Mouse (Mus musculus) intestine, embryonic 16.5 days (tissue): ENCODE measurements around the gene Cfap54. TPM values are rescaled to one million over a fixed set of nuclear protein-coding genes. Genes with fewer than 3 reads are reported as not detected.

Experiments
- ATAC-seq: fragments of 200-750 bp; cut with Nextera tagmentation; 2 replicates; pipeline ENCODE4 v1.8.0; 2017; ENCODE audit warnings: moderate TSS enrichment, moderate library complexity
- H3K27ac ChIP-seq: fragments of 300-500 bp; sonication (generic); 2 replicates; pipeline ENCODE4 v1.5.1; 2014; ENCODE audit warnings: mild to moderate bottlenecking, low read length
- H3K27me3 ChIP-seq: fragments of 300-500 bp; sonication (generic); replicated peaks from 2 replicates; pipeline ENCODE4 v1.6.1; 2014; ENCODE audit warnings: low read length, control low read depth, mixed read lengths; ENCODE audit not compliant: control insufficient read depth, insufficient read depth
- H3K36me3 ChIP-seq: fragments of 300-500 bp; sonication (generic); 2 replicates; pipeline ENCODE4 v1.6.1; 2014; ENCODE audit warnings: low read length, control low read depth; ENCODE audit not compliant: control insufficient read depth, insufficient read depth
- H3K4me1 ChIP-seq: fragments of 300-500 bp; sonication (generic); 2 replicates; pipeline ENCODE4 v1.6.1; 2014; ENCODE audit warnings: low read length, control low read depth, mixed read lengths; ENCODE audit not compliant: control insufficient read depth, insufficient read depth
- H3K4me2 ChIP-seq: fragments of 300-500 bp; sonication (generic); 2 replicates; pipeline ENCODE4 v1.6.1; 2014; ENCODE audit warnings: low read depth, low read length, control low read depth
- H3K4me3 ChIP-seq: fragments of 300-500 bp; sonication (generic); 2 replicates; pipeline ENCODE4 v1.5.1; 2014; ENCODE audit warnings: mild to moderate bottlenecking, low read length
- H3K9ac ChIP-seq: fragments of 300-500 bp; sonication (generic); 2 replicates; pipeline ENCODE4 v1.6.1; 2014; ENCODE audit warnings: low read depth, low read length
- H3K9me3 ChIP-seq: fragments of 300-500 bp; sonication (generic); 2 replicates; pipeline ENCODE4 v1.6.1; 2016; ENCODE audit warnings: low read length, control low read depth; ENCODE audit not compliant: control insufficient read depth
- WGBS: fragments of 180-500 bp; shearing (Covaris S2); extraction: QIAGEN DNeasy Blood & Tissue Kit; methylation state at CpG from one replicate; pipeline ENCODE4 v1.1.7; 2014; 5-methylcytosine and 5-hydroxymethylcytosine counted together
- polyA plus RNA-seq: library from polyadenylated mRNA; unstranded; fragments of >200 nt; fragmentation: Nextera tagmentation; extraction: Ambion mirVana; gene quantifications from 2 replicates; pipeline ENCODE4 v1.2.1, GENCODE M21; 2015

The Cfap54 gene
- polyA plus RNA-seq, 1 experiment from 2014 or later: 0.09 TPM

DNA sequence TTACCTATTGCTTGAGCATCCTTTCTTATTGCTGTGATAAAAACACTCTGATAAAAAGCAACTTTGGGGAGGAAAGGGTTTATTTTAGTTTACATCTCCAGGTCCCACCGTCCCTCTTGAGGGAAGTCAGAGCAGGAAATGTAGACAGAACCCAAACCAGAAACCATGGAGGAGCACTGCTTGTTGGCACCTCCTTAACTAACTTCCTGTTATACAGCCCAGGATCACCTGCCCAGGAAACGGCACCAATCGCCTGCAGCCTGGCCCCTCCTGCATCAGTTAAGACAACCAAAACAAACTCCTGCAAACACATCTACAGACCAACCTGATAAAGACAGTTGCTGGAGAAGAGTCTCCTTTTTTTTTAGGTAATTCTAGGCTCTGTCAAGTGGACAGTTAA is 74.4 kb downstream of the Cfap54 start:
- ATAC-seq: no peak
- Histone ChIP-seq H3K4me2 (no peak overlapping the region), H3K9me3 (no peaks in the 10 kb centered on the region), H3K9ac (no peak overlapping the region), H3K4me1 (no peaks in the 10 kb centered on the region), H3K27me3 (no peaks in the 10 kb centered on the region), H3K27ac (no peak overlapping the region), H3K4me3 (no peak overlapping the region), H3K36me3 (no peaks in the 10 kb centered on the region)
- 39% methylated on average over 3 of the region's 3 CpGs for whole genome bisulfite sequencing

DNA sequence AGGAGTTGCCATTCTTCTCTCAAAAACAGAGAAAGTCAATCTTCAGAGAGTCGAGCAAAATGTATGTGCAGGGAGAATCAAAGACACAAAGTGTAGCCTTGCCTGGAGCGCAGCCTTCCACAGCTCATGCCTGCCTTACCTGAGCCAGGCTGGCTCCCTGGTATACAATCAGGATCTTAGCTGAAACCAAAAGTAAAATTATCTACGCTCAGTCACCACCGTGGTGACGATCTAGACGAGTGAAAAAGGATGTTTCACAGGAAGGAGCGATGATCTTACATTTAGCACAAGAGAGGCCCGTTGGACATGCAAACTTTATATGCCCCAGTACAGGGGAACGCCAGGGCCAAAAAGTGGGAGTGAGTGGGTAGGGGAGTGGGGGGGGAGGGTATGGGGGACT is 75.0 kb downstream of the Cfap54 start:
- ATAC-seq: no peak
- Histone ChIP-seq H3K4me3 (no peak overlapping the region), H3K27me3 (no peaks in the 10 kb centered on the region), H3K27ac (no peak overlapping the region), H3K9ac (no peak overlapping the region), H3K4me1 (no peaks in the 10 kb centered on the region), H3K4me2 (no peak overlapping the region), H3K36me3 (no peaks in the 10 kb centered on the region), H3K9me3 (no peaks in the 10 kb centered on the region)
- WGBS: 85% methylated on average over 9 of the region's 9 CpGs

GRCm38 (mm10) chr10:92998536-92998935 is 82.9 kb downstream of the Cfap54 start:
- Histone ChIP-seq H3K27ac (no peak overlapping the region), H3K27me3 (no peaks in the 10 kb centered on the region), H3K4me1 (no peaks in the 10 kb centered on the region), H3K36me3 (no peaks in the 10 kb centered on the region), H3K9me3 (no peaks in the 10 kb centered on the region), H3K4me3 (no peak overlapping the region), H3K9ac (no peak overlapping the region), H3K4me2 (no peak overlapping the region)
- ATAC-seq: no peak
- 85% methylated on average over 9 of the region's 9 CpGs for WGBS

- ATAC-seq: no peak
- no peaks in the 10 kb centered on the region for H3K36me3 ChIP-seq
- 87% methylated on average over 7 of the region's 7 CpGs for WGBS
Observed at GRCm38 (mm10) chr10:92995186-92995585, 86.2 kb downstream of the Cfap54 start.

GRCm38 (mm10) chr10:92994340-92994739 is 87.1 kb downstream of the Cfap54 start:
- H3K9ac ChIP-seq: no peak overlapping the region

More at GRCm38 (mm10) chr10:92995186-92995585, 86.2 kb downstream of the Cfap54 start:
- Histone ChIP-seq H3K27me3 (no peaks in the 10 kb centered on the region), H3K9me3 (no peaks in the 10 kb centered on the region), H3K27ac (no peak overlapping the region), H3K4me3 (no peak overlapping the region), H3K4me1 (no peaks in the 10 kb centered on the region), H3K4me2 (no peak overlapping the region), H3K9ac (no peak overlapping the region)

DNA sequence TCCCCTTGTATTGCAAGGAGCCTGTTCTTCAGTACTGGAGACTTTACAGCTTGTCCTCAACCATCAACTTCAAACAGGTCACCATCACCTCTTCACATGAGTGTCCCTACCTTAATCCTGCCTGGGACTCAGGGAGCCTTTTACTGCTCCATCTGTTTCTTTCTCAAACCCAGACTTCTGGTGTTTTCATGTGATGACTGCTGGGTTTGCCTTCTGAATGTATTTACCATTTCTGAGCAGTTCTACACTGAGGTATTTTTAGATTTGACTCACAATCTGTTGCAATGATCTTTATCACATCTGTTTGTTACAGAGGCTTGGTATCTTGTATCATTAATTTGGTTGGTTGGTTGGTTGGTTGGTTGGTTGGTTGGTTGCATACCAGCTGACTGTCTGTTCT is 88.9 kb downstream of the Cfap54 start:
- Histone ChIP-seq H3K4me2 (no peak overlapping the region), H3K9me3 (no peaks in the 10 kb centered on the region), H3K36me3 (no peaks in the 10 kb centered on the region), H3K27ac (no peak overlapping the region), H3K4me3 (no peak overlapping the region), H3K27me3 (no peaks in the 10 kb centered on the region), H3K9ac (no peak overlapping the region), H3K4me1 (no peaks in the 10 kb centered on the region)
- ATAC-seq: no peak

More at GRCm38 (mm10) chr10:92994340-92994739, 87.1 kb downstream of the Cfap54 start:
- Histone ChIP-seq H3K27ac (no peak overlapping the region), H3K4me3 (no peak overlapping the region), H3K4me1 (no peaks in the 10 kb centered on the region), H3K36me3 (no peaks in the 10 kb centered on the region), H3K4me2 (no peak overlapping the region), H3K9me3 (no peaks in the 10 kb centered on the region), H3K27me3 (no peaks in the 10 kb centered on the region)
- WGBS: 55% methylated on average over 3 of the region's 3 CpGs
- ATAC-seq: no peak

DNA sequence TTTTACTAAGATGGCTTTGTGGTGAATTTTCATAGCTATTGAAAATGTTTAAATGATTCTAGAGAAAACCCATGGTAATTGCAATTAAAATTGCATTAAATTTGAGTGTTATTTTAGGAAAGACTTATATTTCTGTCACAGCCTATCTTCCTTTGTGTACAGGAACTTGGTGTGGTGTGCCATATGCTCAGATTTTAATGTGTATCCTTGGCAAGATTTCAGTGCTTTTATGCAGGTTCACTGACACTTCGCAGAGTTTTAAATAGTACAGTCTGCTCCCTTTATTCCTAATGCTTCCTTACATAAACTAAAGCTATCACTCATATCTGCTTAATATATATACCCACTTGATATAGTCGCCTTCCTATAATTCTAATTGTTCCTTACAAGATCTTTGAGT is 90.8 kb downstream of the Cfap54 start:
- Histone ChIP-seq H3K4me1 (no peaks in the 10 kb centered on the region), H3K9ac (no peak overlapping the region), H3K36me3 (no peaks in the 10 kb centered on the region), H3K27ac (no peak overlapping the region), H3K9me3 (no peaks in the 10 kb centered on the region), H3K27me3 (no peaks in the 10 kb centered on the region), H3K4me2 (no peak overlapping the region), H3K4me3 (no peak overlapping the region)
- WGBS: 83% methylated on average over 2 of the region's 2 CpGs
- no peak for ATAC-seq

DNA sequence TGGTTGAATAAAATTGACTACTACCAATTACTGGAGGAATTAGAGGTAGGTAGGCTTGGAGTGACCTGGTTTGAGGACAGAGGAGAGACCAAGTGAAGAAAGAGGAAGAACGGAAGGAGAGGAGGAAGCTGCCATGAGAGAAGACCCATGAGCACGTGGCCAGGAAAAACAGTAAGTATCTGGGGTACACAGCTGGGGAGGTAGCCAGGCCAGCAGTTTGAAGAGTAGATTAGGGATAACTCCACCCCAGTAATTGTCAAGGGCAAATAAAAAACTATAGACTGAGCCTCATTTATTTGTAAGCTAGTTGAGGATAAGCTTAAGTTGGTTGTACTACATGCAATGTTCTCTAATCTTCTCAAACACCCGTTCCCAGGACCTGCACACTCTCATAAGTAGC is 116.3 kb downstream of the Cfap54 start:
- Histone ChIP-seq H3K4me1 (no peaks in the 10 kb centered on the region), H3K27ac (no peak overlapping the region), H3K4me2 (no peak overlapping the region), H3K4me3 (no peak overlapping the region), H3K27me3 (no peaks in the 10 kb centered on the region), H3K36me3 (no peaks in the 10 kb centered on the region), H3K9me3 (no peaks in the 10 kb centered on the region), H3K9ac (no peak overlapping the region)
- ATAC-seq: no peak
- WGBS: 81% methylated on average over 3 of the region's 3 CpGs

DNA sequence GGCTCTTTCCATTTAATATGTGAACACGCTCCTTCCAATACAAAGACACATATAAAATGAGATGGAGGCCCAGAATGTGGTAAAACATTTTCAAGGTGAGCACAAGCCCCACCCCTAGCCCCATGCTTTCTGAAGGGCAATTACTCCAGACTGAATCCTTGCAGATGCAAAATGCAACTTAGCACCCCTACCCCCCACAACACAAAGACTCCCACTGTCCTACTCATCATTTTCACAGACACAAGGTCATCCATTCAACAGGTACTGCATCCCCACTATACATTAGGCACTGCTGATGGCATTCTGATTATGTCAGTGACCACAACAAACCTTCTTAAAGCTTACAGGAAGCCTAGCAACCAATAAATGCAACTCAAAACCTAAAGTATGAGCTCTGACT is 131.4 kb downstream of the Cfap54 start:
- no peak overlapping the region for H3K9ac ChIP-seq
- no peak overlapping the region for H3K4me2 ChIP-seq
- H3K4me1 ChIP-seq: no peaks in the 10 kb centered on the region
- H3K27ac ChIP-seq: no peak overlapping the region
- H3K4me3 ChIP-seq: no peak overlapping the region
- 83% methylated on average over 1 of the region's 1 CpGs for WGBS
- H3K9me3 ChIP-seq: no peaks in the 10 kb centered on the region
- no peaks in the 10 kb centered on the region for H3K36me3 ChIP-seq
- no peak for ATAC-seq
- no peaks in the 10 kb centered on the region for H3K27me3 ChIP-seq

- no peak overlapping the region for H3K27ac ChIP-seq
- no peak overlapping the region for H3K9ac ChIP-seq
- WGBS: 69% methylated on average over 7 of the region's 7 CpGs
- H3K27me3 ChIP-seq: no peaks in the 10 kb centered on the region
- no peak overlapping the region for H3K4me2 ChIP-seq
- no peaks in the 10 kb centered on the region for H3K9me3 ChIP-seq
- H3K4me3 ChIP-seq: no peak overlapping the region
- H3K36me3 ChIP-seq: no peaks in the 10 kb centered on the region
- no peaks in the 10 kb centered on the region for H3K4me1 ChIP-seq
- no peak for ATAC-seq
Observed at GRCm38 (mm10) chr10:92942848-92943645, 138.4 kb downstream of the Cfap54 start.
